Mouse (Mus musculus) thymus, postnatal 14 days (tissue): Measurements from ENCODE around the gene Gas2.

ENCODE experiments used
- DNase-seq: peaks from one replicate; pipeline ENCODE4 v3.0.0; 2021

Gene Gas2

DNA sequence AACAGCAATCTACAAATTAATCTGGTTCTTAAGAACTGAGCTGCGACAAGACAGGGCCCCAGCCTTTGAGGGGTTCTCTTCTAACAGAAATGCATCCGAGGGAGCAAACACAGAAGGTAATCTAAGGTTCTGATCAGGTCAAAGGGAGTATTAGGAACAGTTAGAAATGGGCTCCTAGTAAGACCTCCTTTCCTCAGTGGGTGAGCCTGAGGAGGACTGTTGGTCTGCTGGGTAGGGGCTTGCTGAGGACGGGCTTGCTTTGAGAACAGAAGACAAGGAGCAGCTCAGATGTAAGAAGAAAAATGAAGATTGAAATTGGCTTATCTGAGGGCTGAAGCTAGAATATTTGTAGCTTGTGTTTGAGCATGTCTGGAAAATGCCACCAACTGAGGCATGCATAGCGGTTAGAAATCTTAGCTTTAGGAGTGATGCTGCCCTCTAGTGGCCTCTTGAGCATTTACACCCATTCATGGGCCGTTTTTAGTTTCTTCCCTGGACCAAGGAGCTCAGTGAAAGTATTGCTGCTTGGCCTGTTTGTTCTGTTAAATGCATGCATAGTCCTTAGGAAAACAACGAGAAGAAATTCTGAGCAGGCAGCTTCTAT is 110.5 kb downstream of the Gas2 start:
- peak; percentile 6 for DNase-seq

DNA sequence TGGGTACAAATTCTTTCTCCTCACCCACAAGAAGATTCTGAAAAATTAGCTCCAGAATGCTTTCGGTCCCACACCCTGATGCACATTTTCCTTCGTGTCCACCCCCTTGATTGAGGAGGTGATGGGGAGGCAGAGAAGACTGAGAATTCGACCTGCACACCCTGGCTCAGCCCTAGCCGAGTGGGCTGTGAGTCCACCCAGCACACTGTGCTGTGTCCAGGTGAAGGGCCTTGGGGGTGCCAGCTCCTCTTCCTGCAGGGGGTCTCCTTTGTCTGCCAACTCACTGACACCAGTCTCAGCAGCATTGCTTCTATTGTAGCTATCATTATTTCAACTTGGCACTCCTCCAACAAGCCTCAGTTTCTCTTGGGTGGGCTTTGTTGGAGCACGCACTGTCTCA is 111.3 kb downstream of the Gas2 start:
- DNase-seq = no peak

DNA sequence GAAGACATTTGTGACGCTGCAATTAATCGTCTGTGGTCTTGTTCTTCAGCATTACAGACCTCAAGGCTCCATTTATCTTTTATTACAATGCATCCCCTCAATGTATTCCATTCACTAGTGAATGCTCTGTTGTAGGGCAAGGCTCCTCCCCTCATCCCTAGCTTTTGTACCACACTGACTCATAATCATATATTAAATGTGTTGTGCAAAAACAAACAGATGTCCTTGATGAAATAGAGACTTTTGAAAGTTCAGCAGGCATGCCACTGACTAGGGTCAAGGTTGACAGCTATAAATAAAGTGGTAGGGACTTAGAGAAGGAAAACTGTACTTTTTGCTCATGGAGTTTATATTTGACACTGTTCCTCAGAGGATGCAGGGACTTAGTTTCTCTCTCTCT is 111.7 kb downstream of the Gas2 start:
- no peak for DNase-seq

DNA sequence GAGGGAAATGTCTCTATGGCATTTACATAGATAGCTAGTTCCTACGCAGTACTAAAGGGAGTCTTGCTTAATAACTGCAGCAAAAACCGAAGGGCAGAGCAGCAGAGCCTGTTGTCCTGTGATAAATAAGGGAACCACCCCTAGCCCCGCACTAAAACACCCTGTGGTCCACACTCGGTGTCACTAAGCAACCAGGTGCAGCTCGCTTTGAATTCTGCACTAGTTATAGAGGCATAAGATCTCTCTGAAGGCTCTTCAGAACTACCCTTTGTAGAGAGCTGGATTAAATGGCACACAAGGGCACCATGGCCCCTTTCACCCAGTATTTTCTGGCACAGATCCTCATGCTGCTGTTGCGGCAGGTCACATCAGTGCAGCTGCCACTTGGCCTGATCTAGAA is 113.4 kb downstream of the Gas2 start:
- DNase-seq = no peak

DNA sequence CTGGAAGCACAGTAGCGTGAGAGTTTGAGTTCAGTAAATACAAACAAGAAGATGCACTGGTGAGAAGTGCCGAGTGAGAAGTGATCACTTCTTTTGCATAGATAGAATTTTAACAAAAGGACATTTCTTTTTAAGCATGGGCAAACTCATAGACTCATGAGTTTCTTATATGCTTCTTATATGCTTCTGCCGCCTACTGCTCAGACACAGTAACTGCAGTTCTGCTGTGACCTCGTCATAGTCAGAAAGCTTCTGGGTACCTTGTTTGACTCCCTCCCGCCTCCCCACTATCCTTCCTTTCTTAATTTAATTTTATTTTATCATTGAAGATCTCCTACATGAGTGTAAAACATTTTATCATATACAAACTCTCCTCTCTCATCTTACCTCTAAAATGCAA is 117.5 kb downstream of the Gas2 start:
- DNase-seq = peak; percentile 5

DNA sequence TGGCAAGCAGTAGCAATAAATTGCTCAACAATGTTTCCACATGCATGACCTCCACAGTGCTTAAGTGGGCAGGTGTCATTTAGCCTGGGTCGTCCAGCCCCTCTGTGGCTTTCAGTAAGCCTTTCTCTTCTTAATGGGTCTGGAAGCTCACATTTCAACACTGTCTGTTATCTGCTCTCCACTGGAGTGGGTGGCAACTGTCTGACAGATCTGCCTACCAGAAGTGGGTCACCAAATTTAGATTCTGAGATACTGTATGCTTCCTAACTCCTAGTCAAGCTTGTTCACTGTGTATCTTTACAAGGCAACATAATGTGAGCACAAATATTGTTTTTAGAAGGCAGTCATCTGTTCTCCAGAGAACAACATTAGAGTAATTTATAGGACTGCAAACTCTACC is 120.5 kb downstream of the Gas2 start:
- DNase-seq = no peak

DNA sequence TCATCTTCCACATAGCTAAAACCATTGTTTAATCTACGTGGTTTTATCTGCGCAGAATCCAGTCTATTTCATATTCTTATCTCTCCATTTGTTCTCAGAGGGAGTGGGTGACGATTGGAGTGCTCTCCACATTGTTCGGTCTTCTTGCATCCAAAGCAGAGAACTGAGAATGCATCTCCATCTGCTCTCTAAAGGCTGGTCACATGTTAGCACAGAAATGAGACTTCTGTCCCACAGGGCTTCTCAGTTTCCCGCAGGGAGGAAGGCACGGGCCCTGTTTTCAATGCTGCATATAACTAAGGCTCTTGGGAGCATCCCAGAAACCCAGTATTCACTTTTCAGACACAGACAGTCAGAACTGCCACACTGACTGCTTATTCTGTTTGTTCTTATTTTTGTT is 123.9 kb downstream of the Gas2 start:
- no peak for DNase-seq

DNA sequence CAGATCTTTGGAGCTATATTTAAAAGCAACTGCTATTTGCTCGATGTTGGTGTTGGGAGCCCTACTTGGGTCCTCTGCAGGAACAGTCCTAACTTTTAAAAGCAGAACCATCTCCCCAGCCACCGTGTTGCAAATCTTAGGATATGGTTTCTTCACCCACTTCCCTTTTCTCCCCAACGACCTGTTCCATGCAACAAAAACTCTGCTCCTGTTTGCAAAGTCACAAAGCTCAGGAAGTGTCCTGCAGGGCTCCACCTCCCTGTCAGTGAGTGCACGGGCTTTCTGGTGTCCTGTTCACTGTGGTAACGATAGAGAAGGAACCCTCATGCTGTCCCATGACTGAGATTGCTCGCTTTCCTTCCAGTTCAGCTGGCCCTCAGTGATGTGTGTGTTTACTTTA is 125.1 kb downstream of the Gas2 start:
- DNase-seq = no peak

DNA sequence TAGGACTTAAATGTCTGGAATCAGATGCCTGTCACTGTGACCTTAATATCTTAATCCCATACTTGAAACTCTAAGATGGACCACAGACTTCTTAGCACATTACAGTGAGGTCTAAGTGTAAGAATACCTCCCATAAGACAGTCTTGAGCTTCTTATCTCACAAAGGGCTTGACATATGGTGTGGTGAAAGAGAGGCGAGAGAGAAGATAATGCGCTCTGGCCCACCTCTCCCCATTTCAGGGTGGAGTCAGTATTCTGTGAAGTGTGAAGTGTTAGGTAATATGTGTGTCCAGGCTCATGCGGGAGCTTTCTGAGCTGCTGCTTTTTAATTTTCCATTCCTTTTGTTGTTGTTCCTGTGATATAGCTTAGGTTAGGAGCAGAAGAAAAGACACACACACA is 129.2 kb downstream of the Gas2 start:
- no peak for DNase-seq

DNA sequence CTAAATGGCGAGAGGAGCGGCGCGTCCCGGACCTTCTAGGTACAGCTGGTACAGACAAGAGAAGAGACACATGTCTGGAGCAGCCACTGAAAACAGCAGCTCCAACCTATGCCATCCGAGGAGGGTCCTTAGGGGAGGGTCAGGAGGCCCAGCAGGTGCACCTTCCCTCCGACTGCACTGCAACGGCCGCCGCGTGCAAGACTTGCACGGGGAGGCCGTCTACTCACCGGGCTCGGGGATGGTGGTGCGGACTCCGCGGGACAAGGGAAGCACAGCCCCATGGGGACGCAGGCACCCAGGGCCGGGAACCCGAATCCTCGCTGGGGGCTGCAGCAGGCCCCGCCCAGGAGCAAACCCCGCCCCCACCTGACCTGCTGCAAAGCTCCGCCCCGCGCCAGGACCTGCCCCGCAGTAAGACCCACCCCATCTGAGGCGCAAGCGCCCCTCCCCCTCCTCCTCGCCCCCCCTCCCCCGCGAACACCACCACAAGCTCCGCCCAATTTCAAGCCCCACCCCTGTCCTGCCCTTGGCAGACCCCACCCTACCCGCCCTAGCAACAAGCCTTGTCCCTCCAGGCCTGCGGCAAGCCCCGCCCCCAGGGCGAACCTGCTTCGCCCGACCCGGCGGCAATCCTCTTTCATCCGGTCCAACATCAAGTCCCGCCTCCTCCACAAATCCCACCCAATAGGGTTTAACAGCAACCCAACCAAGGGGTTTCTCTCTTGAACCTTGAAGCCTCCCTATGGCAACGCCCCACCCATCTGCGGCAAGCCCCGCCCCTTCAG is 143.9 kb downstream of the Gas2 start, which contains the start of gene Svip:
Gene Svip, minus strand, starts transcription at position 508 of the 785 bp plus-strand sequence.
- DNase-seq = peak; percentile 75

DNA sequence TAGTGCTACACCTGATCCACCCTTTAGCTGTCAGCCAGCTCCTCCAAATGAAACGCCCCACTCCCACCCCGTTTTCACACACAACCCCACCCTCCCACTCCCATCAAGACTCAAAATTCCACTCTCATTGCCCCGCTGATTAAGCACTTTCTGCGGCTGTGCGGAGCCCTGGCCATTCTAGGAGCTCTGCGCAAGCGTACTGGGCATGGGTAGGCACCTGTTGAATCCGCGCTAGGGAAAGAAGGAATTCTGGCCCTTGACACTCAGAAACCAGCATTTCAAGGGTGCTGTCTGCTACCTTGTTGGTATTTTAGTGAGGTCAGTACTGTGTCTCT is 144.4 kb downstream of the Gas2 start:
- DNase-seq = no peak

DNA sequence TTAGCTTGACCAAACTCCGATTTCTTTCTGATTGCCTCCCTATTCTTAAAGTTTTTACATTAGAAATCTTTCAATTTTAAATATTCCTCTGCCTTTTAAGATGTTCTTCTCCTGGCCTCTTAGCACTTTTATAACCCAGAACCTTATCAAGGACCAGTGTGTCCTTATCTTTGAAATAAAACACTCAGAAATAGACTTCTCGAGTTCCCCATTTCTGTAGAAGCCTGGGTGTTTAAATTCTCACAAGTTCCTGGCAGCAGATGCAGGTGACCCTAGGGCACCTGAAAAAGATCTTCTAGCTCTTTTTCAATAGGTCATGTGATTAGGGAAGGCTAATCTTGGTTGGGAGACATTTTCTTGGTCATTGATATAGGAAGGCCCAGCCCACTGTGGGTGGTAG is 145.3 kb downstream of the Gas2 start:
- DNase-seq = no peak

DNA sequence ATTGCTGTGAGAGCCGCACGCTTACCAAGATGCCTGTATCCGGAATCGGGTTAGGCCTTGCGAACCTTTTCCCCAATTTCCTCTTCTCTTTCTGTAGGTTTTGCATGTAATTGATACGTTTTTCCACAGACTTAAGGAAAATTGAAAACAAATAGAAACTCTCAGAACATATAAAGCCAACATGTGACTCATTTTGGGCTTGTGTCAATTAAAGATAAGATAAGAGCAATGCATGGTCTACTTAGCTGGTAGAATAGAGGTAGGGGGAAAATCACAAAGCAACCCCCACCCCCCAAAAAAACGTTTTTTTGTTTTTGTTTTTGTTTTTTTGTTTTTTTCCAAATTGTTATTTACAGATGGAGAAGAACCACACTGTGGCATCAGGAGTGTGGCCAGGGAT is 151.6 kb downstream of the Gas2 start:
- no peak for DNase-seq

DNA sequence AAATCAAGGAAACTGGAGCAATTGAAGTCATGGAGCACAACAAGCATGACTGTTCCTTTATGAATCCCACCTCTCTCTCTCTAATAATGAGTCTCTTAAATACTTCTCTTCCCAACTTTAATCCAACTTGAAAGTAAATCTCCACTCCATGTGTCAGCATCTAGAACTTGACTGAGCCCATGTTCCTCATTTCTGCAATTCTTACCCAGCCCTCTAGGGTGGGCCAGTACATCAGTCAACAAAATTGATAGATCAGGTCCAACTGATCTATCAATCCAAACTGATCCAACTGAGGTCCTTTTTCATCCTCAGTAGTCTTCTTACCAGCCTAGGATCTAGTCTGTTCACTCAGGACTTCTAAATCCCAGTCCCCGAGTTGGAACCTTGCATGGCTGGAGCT is 153.4 kb downstream of the Gas2 start:
- DNase-seq = no peak

DNA sequence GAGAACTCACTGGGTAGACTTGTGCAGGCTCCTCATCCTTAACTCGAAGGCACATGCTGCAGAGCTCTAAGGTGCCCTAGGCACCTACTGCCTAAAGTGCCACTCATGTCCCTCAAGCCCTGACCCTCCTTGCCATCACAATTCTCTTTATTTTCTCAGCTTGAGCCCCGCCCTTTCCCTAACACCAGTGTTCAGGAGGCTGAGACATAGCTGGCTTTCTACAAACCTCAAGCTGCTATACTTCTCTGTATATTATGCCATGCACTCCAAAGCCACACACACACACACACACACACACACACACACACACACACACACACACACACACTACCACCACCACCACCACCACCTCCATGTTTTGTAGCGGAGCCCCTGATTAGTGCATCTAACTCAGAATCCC is 153.8 kb downstream of the Gas2 start, which contains the start of gene 1700015G11Rik:
Gene 1700015G11Rik, minus strand, starts transcription at position 101 of the 400 bp plus-strand sequence.
- no peak for DNase-seq

DNA sequence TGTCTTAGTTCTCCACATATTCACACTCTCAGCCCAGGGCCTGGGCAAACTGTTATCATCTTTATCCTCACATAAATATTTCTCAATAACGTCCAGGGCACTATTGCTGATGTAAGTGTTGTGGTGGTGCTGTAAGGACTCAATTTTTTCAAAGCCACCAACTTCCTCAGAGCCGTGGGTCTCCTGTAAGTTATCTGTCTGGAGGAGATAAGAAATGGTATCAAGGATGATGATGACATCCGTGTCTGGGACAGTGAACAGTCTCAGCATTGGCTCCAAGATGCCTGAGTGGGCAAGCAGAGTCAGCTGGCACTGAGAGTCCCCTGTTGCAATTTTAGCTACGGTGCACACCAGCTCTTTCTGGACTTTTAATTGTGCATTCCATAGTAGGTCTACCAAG is 160.2 kb downstream of the Gas2 start:
- no peak for DNase-seq

DNA sequence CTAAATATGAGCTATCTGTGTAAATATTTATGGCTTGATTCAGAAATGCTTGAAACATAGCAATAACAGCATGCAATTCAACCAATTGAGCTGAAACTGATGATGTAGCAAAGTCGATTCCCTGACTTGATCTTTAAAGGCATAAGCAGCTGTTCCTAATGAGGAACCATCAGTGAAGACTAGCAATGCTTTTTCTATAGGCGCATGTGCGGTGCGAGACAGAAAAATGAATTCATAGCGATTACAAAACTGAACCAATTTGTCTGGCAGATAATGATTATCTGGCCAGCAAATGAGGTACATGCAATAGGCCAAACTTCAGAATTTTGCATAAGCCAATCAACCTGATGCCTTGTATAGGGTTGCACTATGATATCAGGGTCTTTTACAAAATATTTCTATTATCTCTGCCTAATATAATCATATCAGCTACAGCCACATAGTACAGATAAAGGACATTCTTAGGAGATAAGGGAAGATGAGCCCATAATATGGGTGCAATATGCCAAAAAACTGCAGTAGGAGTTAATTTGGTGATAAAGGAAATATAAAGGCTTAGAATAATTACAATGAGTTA is 162.3 kb downstream of the Gas2 start:
- no peak for DNase-seq

DNA sequence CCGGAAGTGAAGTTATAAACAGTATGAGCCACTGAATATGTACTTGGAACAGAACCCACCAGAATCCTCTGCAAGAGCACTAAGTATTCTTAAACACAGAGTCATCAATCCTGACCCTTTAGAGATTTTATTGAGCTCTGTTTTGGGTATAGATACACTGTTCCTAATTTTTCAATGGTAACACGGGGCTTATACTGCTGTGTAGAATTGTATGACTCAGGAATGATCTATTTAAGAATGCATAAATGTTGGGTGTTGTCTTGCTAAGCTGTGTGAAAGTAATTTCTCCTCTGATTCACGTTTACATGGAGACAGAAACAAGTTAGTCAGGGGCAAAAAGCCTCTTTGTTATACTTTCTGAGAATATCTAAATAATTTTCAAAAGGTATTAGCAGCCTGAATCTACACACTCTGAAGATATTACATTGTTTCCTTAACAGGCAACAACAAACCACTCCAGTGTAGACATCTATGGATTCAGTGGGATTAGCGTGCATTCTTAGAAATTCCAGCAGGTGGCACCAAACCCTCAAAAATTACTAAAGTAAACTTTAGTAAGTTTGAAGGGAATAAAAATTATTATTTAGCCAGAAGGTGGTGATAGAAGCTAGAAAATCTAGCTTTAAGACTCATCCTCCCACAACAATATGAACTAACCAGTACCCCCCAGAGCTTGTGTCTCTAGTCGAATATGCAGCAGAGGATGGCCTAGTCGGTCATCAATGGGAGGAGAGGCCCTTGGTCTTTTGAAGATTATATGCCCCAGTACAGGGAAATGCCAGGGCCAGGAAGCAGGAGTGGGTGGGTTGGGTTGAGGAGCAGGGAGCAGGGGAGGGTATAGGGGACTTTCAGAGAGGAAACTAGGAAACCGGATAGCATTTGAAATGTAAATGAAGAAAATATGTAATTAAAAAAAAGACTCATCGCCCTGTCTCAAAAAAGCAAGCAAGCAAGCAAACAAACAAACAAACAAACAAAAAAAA is 176.1 kb downstream of the Gas2 start:
- DNase-seq = no peak
